Mouse (Mus musculus): ENCODE results near the gene Nkiras2. TPM values are rescaled to one million over a fixed set of nuclear protein-coding genes. Genes with fewer than 3 reads are reported as not detected.

Gene Nkiras2
- polyA plus RNA-seq, 1 experiment from 2014 or later = 52.6 TPM

DNA sequence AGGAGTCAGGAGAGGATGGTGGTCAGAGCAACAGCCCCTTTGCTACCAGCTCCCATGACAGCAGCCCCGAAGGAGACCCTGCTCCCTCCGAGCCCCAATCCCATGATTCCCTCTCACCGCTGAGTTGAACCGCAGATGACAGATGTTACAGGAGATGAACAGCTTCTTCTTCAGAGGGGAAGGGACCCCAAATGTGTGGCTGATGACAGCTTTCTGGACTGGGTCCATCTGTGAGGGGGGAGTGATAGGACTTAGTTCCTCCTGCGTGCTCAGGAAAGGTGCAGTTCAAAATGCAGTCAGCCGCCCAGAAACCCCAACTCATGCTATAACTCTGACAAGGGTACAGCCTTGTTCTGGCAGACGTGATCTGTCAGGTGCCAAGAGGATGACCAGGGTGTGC, 15.5 kb downstream of the Nkiras2 start:
- Histone ChIP-seq H3K4me1 (replicated peaks; ENCODE audit: insufficient read depth, low read length) (no peaks in the 10 kb centered on the region), H3K4me2 (ENCODE audit: low read length) (no peak overlapping the region), H3K27me3 (ENCODE audit: insufficient read depth, low read length) (no peaks in the 10 kb centered on the region), H3K27ac (no peak overlapping the region), H3K9ac (ENCODE audit: low read depth, low read length) (no peak overlapping the region), H3K9me3 (replicated peaks; ENCODE audit: low read length) (no peaks in the 10 kb centered on the region), H3K36me3 (ENCODE audit: insufficient read depth, low read length) (no peaks in the 10 kb centered on the region), H3K4me3 (replicated peaks; ENCODE audit: low read depth, low read length) (no peak overlapping the region)
- DNase-seq (ENCODE audit: low spot score) (no peak), ATAC-seq (replicated peaks; ENCODE audit: low FRiP score, low read depth) (no peak)
- no peak for TF ChIP-seq CTCF (IDR thresholded peaks at IDR 0.05; ENCODE audit: low read depth)
- WGBS = 60% methylated on average over 7 of the region's 7 CpGs

DNA sequence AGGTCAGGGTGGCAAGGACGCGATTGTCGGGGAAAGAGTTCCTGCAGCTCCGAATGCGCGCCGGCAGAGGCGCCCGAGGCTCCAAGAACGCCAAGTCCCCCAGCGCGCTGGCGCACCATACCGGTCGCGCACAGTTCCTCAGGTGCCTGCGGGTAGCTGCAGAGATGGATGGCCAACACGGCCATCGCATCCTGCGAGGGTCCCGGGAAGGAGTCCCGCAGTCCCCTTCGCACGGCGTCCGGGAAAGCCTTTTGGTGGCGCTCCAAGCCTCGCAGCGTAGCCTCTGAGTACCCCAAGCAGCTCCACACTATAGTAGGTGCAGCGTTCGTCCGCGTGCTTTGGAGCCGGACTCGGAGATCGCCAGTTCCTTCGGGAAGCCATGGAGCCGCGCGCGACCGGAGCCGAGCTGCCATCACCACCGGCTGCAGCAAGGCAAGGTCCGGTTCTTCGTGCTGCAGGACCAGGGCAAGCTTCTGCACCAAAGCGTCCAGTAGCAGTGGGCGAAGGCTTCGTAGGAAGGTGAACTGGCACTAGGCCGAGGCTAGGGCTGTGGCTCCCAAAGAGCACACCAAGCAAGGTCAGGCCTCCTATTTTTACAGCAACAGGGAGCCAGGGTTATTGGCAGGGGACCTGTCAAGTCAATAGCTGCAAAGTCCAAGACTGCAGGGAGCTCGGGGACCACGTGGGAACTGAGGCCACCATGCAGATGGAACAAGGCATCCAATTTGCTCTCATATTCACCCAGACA, 21.3 kb downstream of the Nkiras2 start:
- Histone ChIP-seq H3K36me3 (ENCODE audit: insufficient read depth, low read length) (no peaks in the 10 kb centered on the region), H3K4me2 (ENCODE audit: low read length) (peak overlapping the region; percentile 55), H3K27me3 (ENCODE audit: insufficient read depth, low read length) (no peaks in the 10 kb centered on the region), H3K9me3 (replicated peaks; ENCODE audit: low read length) (no peaks in the 10 kb centered on the region), H3K27ac (no peak overlapping the region), H3K4me1 (replicated peaks; ENCODE audit: insufficient read depth, low read length) (peaks cover 3% of the 10 kb centered on the region; the same call in 1 of the 2 replicates), H3K9ac (ENCODE audit: low read depth, low read length) (peak overlapping the region; percentile 46; the same call in 1 of the 2 replicates), H3K4me3 (replicated peaks; ENCODE audit: low read depth, low read length) (peak overlapping the region; percentile 17; the same call in 1 of the 2 replicates)
- peak; percentile 60 for TF ChIP-seq CTCF (IDR thresholded peaks at IDR 0.05; ENCODE audit: low read depth)
- WGBS = 6% methylated on average over 52 of the region's 52 CpGs
- DNase-seq (ENCODE audit: low spot score) (peak; percentile 64), ATAC-seq (replicated peaks; ENCODE audit: low FRiP score, low read depth) (peak; percentile 47; the same call in 1 of the 2 replicates)

DNA sequence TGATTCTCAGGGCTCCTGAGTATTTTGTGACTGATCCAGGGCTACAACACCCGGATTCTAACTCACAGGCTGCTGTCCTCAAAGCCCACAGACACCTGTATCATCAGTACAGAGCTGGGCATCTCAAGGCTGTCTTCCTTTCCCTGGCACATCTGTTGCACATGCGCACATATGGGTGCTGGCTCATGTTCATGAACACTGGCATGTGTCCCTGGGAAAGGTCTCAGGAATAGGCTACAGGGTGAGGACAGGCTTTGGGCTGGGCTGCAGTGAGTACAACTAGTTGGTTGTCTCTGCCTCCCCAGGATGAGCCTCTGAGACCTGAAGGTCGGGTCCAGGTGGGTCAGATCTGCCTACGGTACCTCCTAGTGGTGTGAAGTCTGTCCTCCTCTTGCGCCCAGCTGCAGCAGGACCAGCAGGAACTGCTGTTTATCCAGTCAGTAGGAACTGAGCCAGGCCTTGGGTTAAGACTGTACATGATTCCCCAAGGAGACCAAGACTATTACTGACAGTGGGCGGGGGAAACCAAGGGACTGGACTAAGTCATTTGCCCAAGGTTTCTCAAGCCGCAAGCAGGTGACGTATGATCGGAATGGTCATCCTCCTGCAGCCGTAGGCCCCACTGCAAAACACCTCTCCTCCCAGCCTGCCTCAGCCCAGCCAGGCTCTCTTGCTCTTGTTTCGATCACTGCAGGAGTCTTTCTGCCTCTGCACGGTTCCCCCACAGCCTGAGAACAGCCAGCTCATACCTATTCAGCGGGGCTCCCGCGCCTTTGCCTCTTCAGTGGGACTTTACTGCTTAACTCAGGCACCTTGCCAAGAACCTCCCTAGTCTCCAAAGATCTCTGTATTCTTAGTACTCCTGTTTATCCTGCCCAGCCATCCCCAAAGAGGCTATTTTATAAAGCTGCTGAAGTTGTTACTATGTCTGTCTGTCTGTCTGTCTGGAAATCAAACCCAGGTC, 24.9 kb downstream of the Nkiras2 start:
- H3K36me3 ChIP-seq (ENCODE audit: insufficient read depth, low read length) = no peaks in the 10 kb centered on the region
- ATAC-seq (replicated peaks; ENCODE audit: low FRiP score, low read depth) = no peak
- 61% methylated on average over 15 of the region's 15 CpGs for WGBS

DNA sequence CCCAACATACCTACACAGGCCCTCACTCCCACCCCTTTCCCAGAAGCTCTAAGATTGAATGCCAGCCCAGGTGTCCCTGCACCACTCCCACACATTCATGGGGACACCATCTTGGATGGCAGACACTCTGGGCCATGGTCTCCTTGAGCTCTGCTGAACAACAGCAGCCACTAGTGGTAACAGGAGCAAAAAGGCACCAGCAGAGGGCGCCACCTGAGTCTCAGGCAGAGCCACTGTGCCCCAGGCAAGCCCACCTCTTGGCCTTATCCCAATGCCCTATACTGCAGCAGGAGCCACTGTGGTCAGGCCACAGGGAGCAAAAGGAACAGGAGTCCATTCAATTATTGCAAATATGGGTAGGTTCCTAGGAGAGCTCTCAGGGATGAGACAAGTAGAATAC, 27.2 kb downstream of the Nkiras2 start:
- no peaks in the 10 kb centered on the region for H3K9me3 ChIP-seq (replicated peaks; ENCODE audit: low read length)
- no peak overlapping the region for H3K9ac ChIP-seq (ENCODE audit: low read depth, low read length)
- H3K4me1 ChIP-seq (replicated peaks; ENCODE audit: insufficient read depth, low read length) = 0 out of 2 replicates have a peak, but pooled peaks cover 4% of the 10 kb centered on the region
- H3K27ac ChIP-seq = no peak overlapping the region
- WGBS = 14% methylated on average over 1 of the region's 1 CpGs
- ATAC-seq (replicated peaks; ENCODE audit: low FRiP score, low read depth) (no peak), DNase-seq (ENCODE audit: low spot score) (peak; percentile 58)
- H3K4me3 ChIP-seq (replicated peaks; ENCODE audit: low read depth, low read length) = no peak overlapping the region
- TF ChIP-seq CTCF (IDR thresholded peaks at IDR 0.05; ENCODE audit: low read depth) = peak; percentile 77
- no peak overlapping the region for H3K4me2 ChIP-seq (ENCODE audit: low read length)
- no peaks in the 10 kb centered on the region for H3K27me3 ChIP-seq (ENCODE audit: insufficient read depth, low read length)
- H3K36me3 ChIP-seq (ENCODE audit: insufficient read depth, low read length) = no peaks in the 10 kb centered on the region

More for the DNA sequence above, 24.9 kb downstream of the Nkiras2 start:
- no peak overlapping the region for H3K4me3 ChIP-seq (replicated peaks; ENCODE audit: low read depth, low read length)
- no peak overlapping the region for H3K9ac ChIP-seq (ENCODE audit: low read depth, low read length)
- peaks cover 3% of the 10 kb centered on the region; the same call in 1 of the 2 replicates for H3K4me1 ChIP-seq (replicated peaks; ENCODE audit: insufficient read depth, low read length)
- TF ChIP-seq CTCF (IDR thresholded peaks at IDR 0.05; ENCODE audit: low read depth) = no peak
- H3K27me3 ChIP-seq (ENCODE audit: insufficient read depth, low read length) = no peaks in the 10 kb centered on the region
- DNase-seq (ENCODE audit: low spot score) = no peak
- no peaks in the 10 kb centered on the region for H3K9me3 ChIP-seq (replicated peaks; ENCODE audit: low read length)
- H3K27ac ChIP-seq = no peak overlapping the region
- no peak overlapping the region for H3K4me2 ChIP-seq (ENCODE audit: low read length)

DNA sequence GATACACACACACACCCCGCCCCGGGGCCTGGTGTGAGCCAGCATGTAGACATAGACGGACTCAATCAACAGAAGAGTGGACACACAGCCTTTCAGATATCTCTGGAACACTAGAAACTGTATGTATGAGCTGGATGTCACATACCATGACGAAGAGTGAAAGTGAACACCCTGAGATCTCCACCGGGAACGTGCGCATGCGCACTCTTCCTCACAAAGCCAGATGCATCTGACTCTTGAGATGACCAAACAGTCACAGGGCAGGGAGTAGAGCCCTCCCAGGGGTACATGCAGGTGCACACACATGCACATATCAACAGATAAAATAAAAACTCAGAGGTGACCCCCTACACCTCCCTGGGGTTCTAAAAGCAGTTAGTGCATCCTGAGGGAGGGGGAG, 29.4 kb downstream of the Nkiras2 start:
- Histone ChIP-seq H3K4me1 (replicated peaks; ENCODE audit: insufficient read depth, low read length) (0 out of 2 replicates have a peak, but pooled peaks cover 5% of the 10 kb centered on the region), H3K9ac (ENCODE audit: low read depth, low read length) (no peak overlapping the region), H3K4me3 (replicated peaks; ENCODE audit: low read depth, low read length) (no peak overlapping the region), H3K9me3 (replicated peaks; ENCODE audit: low read length) (no peaks in the 10 kb centered on the region), H3K27ac (no peak overlapping the region), H3K4me2 (ENCODE audit: low read length) (no peak overlapping the region), H3K36me3 (ENCODE audit: insufficient read depth, low read length) (no peaks in the 10 kb centered on the region), H3K27me3 (ENCODE audit: insufficient read depth, low read length) (no peaks in the 10 kb centered on the region)
- TF ChIP-seq CTCF (IDR thresholded peaks at IDR 0.05; ENCODE audit: low read depth) = no peak
- no peak for ATAC-seq (replicated peaks; ENCODE audit: low FRiP score, low read depth)
- WGBS = 85% methylated on average over 8 of the region's 8 CpGs
- DNase-seq (ENCODE audit: low spot score) = no peak

DNA sequence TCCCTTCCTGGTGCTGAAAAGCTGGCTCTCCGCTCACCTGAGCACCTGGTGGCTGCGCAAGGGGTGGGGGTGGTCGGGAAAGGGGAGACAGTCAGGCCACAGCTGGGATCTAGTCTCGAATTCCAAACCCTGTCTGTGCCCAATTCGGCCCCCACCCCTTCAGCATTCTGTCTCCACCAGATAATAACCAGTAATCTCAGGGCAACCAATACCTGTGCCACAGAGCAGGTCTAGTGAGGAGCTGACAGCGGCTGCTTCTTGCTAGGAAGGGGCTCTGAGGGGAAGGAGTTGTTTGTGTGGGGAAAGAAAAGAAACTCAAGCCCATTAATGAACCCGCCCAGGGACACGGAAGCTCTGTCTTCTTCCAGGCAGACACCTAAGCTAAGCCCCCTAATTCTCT, 32.2 kb downstream of the Nkiras2 start:
- Histone ChIP-seq H3K4me3 (replicated peaks; ENCODE audit: low read depth, low read length) (no peak overlapping the region), H3K36me3 (ENCODE audit: insufficient read depth, low read length) (no peaks in the 10 kb centered on the region), H3K9me3 (replicated peaks; ENCODE audit: low read length) (no peaks in the 10 kb centered on the region), H3K4me2 (ENCODE audit: low read length) (no peak overlapping the region), H3K27ac (no peak overlapping the region), H3K4me1 (replicated peaks; ENCODE audit: insufficient read depth, low read length) (0 out of 2 replicates have a peak, but pooled peaks cover 5% of the 10 kb centered on the region), H3K9ac (ENCODE audit: low read depth, low read length) (no peak overlapping the region), H3K27me3 (ENCODE audit: insufficient read depth, low read length) (no peaks in the 10 kb centered on the region)
- DNase-seq (ENCODE audit: low spot score) = no peak
- no peak for TF ChIP-seq CTCF (IDR thresholded peaks at IDR 0.05; ENCODE audit: low read depth)
- no peak for ATAC-seq (replicated peaks; ENCODE audit: low FRiP score, low read depth)
- WGBS = 15% methylated on average over 8 of the region's 8 CpGs
